Mouse (Mus musculus): ENCODE measurements at regions not wholly inside any gene's neighbourhood (a gene's known extent, or its start where the extent isn't known, plus 50 kb on each side); places are given as distances from the start of the nearest gene placed in this dataset.

DNA sequence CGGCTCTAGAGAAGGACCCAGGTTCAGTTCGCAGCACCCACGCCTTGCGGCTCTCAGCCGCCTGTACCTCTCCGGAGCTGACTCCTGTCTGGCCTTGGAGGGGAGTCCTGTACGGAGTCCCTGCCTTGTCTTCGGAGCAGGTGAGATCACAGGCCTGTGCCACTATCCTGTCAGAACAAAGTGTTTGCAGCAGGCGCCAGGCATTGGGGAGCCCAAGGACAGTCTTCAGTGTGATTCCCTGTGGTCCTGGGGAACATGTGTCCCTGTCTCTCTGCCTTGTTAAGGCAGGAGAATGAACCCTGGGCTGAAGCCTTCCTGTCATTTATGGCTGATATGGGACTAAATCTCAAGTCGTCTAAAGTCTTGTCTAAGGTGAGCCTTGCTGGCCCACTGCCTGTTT is 176.5 kb downstream of the Vrk1 start:
- DNase-seq (ENCODE audit: low spot score in 2 of 2) = no peak

DNA sequence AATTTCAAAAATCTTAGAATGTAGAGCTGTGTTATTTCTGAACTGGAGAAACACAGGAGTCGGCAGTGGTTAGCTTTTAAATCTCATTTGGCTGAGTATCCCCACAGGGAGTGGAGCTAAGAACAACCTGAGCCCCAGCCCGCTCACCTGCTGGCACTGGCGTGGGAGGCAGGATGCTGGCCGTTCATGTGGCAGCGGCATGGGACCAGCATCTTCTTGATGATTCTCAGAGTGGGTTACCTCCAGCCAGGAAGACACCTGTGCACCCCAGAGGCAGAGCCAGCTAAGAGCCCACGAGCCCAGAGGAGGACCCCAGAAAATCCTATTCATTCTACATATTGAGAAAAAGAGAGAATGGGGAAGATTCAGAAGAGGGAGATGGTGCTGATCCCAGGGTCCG is 181.7 kb downstream of the Vrk1 start:
- no peak for DNase-seq (ENCODE audit: low spot score in 2 of 2)

DNA sequence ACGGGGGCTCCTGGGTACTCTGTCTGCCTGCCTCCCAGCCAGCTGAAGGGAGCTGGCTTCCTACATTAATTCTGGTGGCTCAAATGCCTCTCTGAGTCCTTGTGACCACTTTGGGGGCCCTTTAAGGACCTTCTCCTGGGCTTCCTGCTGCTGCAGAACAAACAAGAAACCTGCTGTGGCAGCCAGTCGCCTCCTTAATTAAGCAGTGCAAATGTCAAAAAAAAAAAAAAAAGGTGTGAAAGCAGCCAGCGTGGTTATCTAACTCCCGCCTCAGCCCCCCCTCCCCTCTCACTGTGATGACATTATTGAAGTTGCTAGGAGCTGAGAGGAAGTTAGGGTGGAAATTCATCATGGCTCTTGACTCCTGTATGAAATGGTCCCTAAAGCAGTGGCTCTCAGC is 189.3 kb downstream of the Vrk1 start:
- DNase-seq (ENCODE audit: low spot score in 2 of 2) = no peak

DNA sequence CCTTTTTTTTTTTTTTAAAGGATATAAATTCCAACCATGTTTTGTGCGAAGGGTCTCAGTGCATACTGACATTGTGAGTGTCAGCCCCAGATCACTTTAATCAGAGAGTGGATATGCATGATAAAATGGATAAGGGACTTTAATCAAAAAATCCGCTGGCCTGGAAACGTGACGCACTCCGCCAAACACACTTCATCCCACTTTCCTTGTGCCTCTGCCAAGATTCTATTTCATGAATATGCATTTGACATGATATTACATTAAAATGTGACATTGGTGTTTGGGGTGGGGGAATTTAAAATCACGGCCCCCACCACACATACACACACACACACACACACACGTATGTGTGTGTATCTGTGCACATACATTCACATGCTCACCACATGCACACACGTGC is 193.5 kb downstream of the Vrk1 start:
- no peak for DNase-seq (ENCODE audit: low spot score in 2 of 2)

DNA sequence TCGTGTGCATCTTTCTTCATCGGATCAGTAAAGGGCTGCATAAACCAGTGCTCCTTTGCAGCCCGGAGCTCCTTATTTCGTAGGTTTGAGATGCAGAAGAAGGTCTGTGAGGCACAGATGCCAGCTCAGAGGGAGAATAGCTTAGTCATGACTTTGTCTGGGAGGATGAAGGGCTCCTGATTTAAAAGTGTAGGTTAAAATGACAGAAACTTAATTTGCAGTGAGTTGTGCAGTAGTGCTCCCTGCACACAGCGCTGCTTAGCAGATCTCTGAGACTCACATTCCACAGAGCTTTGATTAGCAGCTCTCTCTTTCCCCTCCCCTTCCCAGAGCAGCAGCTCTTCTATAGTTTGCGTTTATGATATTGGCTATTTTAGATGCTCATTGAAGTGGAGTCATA is 200.9 kb downstream of the Vrk1 start:
- DNase-seq (ENCODE audit: low spot score in 2 of 2) = no peak

DNA sequence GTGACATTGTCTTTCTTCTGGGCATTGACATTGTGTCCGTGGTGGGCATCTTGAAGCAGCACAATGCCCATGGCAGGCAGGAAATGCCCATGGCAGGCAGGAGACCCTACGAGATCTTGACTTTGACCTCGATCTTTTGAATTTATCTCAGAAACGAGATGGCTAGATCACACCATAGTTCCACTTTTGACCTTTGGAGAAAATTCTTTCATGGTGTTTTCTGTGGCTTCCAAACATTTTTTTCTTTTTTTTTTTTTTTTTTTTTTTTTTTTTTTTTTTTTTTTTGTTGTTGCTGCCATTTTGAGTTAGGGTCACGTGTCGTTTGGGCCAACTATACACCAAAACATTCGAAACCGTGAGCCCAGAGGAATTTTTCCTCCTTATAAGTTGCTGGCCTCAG is 201.5 kb downstream of the Vrk1 start:
- DNase-seq (ENCODE audit: low spot score in 2 of 2) = no peak

DNA sequence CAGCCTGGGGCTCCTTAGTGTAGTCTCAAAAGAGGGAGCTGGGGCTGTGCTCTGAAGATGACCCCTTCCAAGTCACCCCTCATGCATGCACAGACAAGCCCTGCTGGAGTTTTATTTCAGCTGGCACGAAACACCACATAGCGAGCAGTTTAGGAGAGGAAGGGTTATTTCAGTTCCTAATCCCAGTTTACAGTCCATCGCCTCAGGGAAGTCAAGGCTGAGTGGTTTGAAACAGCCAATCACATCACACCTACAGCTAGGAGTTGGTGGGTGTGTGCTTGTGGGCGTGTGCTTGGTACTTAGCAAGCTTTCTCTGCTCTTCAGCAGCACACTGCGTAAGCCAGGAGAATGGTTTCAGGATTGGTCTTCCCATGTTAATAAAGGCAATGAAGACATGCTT is 202.4 kb downstream of the Vrk1 start:
- DNase-seq (ENCODE audit: low spot score in 2 of 2) = no peak

DNA sequence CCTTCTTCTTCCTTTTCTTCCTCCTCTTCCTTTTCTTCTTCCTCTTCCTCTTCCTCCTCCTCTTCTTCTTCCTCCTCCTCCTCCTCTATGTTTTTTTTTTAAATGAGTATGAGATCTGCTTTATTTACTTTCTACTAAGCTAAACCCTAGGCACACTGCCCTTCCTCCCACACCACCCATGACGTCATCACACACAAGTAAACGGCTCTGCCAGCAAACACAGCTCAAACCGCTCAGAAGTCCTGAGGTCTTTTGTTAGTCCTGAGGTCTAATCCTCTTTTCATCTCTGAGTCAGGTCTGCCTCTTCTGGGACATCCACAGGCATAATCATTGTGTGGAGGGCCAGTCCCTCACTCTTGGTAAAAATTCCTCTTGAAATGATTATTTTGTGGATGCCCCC is 210.0 kb downstream of the Vrk1 start:
- no peak for DNase-seq (ENCODE audit: low spot score in 2 of 2)

DNA sequence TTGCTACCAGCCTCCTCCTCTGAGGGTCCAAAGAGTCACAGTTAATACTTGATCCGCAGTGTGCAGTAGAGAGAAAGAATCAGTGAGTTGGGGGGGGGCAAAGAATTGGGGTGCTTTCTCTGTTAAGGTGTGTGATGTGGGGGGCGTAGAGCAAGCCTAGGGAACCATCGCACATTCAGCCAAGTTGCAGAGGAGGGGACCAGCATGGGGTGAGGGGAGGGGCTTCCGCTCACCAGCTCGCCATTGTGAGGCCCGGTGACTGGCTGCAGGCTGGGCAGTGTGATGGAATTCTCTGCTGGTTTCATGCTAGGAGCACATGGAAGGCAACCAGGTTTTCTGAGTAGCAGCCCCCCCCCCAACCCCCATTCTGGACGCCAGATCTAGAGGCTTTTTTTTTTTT is 216.2 kb downstream of the Vrk1 start:
- DNase-seq (ENCODE audit: low spot score in 2 of 2) = no peak

DNA sequence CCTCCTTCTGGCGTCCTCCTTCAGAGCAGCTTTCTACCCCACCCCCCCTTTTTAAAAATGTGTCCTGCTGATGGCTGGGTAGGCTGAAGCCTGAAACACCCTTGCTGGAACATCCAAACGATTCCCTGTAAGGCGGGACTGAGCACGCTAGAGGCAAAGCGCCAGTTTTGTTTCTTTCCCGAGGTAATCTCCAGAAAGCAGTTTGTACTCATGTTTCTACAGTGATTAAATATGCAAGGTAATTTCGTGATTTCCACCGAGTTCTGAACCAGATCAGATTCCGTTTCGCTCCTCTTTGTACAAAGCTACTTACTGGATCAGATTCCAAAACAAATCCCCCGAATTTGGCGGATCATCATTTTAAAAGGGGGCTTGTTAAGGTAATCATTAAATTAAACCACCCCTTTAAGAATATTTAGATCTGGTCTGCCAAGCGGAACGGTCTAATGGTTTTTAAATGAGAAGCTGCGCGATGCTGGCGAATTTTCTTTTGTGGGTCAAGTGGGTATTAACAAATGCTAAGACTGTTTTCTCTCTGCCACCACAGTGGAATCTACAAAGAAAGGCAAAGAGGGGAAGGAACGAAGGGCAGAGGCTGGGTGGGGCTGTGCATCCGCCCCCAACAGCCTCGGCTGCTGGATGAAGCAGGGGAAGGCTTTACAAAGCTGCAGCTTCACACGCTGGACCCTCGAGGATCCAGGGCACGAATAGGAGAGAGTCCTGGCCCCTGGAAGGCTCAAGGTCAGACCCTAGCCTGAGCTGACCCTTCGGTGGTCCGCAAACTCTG is 216.9 kb downstream of the Vrk1 start:
- no peak for DNase-seq (ENCODE audit: low spot score in 2 of 2)

DNA sequence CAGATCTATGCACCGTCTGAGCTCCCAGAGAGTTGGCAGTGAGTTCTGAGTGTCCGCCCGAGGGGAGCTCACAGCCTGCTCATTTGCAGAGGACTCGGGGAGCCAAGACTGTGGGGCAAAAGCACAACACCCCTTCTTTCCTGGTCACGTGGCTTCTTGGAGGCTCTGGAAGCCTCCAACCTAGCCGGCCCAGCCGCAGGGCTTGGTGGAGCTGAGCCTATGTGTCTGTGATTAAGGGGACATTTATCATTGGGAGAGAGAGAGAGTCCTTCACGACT is 217.5 kb downstream of the Vrk1 start:
- DNase-seq (ENCODE audit: low spot score in 2 of 2) = no peak

DNA sequence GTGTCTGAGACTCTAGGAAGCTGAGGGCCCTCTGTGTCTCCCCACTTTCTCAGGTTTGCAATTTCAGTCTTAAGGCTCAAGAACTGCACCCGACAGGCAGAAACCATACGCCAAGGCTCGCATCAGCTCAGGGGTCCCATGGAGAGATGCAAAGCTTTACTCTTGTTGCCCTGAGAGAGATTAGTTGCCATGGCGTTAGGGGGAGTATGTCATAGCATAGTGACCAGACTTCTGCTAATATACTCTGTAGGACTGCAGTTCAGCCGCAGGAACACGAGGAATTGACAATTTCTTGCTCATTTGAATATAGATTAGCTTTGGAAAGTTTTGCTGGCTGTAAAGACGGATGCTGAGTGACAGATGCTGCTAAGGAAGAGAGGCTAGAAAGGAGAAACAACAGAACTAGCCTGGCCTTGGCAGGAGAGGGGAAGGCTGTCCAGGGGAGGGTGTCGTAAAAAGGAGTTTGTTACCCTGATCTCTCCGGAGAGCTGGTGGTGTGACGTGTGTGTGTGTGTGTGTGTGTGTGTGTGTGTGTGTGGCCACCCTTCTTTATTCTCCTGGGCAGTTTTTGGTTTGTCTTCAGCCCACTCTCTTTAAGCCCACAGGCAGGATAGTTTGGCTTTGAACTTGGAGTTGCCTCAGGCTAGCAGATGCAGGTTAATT is 235.3 kb downstream of the Vrk1 start:
- no peak for DNase-seq (ENCODE audit: low spot score in 2 of 2)

DNA sequence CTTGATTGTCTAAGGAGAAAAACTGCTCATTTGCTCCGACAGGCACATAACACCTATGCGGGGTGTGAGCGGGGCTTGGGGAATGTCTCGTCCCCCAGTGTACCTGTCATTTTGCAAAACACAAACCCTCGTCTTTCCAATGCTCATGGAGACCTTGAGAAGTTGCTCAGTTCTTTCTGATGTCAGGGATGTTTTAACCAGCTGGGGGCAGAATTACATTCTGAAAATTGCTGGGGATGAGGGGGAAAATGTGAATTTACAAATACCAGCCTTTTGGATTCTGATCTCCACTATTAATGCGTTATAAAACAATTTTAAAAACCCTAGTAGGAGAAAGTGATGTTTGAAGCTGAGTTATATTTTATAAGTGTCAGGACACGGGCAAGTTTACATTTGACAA is 263.6 kb downstream of the Vrk1 start:
- DNase-seq (ENCODE audit: low spot score in 2 of 2) = no peak

DNA sequence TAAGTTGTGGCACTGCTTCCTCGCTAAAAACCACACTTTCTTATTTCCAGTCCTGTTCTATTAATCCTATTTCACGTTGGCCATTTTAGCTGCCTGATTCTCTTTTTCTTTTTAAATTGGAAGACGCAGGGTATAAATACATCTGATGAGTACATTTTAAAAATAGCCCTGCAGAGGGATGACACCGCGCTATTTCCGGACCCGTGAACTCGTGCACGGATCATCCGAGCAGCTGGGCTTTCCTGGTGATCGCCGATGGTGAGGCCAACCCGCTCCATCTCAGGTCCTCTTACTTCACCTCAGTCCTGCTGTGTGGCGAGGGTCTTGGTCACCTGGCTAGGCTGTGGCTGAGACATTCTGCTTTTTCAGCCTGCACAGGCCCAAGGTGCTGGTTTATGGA is 267.9 kb downstream of the Vrk1 start:
- no peak for DNase-seq (ENCODE audit: low spot score in 2 of 2)

DNA sequence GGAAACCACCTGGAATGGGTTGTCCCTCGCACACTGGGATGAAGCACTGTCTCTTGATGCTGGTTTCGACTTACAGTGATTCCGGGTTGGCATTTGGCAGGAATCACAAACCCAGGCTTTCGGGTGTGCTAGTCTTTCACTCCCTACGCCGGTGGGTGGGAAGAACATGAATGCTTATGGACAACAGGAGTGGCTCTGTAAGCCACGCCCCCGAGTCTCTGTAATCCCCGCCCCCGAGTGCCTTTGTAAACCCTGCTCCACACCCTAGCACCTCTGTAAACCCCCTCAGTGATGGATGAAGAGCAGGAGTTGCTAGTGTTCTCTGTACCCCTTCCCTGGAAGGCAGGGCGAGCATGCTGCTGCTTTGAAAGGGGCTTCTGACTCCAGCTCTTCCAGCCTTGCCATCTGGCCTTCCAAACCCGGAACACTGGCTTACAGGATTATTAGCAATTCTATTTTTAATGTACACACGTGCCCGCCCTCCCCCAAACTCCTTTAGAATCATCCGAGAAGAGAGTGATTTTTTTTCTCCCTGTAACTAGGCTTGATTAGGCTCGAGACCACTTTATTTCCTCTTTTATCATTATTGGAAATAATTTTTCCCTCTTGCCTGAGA is 272.6 kb downstream of the Vrk1 start:
- no peak for DNase-seq (ENCODE audit: low spot score in 2 of 2)

DNA sequence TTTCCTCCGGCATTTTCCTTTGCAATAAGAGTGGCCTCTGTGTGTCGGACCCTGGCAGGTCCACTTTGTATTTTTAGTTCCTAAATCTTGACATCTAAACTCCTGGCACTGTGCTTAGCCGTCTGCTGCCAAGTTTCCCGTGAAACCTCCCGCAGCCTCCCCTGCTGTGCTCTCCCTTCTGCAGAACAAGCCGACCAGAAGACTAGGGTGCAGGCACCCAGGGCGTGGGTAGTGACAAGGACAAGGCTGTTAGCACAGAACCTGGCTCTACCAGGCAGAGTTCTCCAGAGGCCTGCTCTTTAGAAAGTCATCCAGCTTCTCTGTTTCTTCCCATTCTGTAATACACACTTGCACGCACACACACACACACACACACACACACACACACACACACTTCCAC is 274.8 kb downstream of the Vrk1 start:
- DNase-seq (ENCODE audit: low spot score in 2 of 2) = no peak

DNA sequence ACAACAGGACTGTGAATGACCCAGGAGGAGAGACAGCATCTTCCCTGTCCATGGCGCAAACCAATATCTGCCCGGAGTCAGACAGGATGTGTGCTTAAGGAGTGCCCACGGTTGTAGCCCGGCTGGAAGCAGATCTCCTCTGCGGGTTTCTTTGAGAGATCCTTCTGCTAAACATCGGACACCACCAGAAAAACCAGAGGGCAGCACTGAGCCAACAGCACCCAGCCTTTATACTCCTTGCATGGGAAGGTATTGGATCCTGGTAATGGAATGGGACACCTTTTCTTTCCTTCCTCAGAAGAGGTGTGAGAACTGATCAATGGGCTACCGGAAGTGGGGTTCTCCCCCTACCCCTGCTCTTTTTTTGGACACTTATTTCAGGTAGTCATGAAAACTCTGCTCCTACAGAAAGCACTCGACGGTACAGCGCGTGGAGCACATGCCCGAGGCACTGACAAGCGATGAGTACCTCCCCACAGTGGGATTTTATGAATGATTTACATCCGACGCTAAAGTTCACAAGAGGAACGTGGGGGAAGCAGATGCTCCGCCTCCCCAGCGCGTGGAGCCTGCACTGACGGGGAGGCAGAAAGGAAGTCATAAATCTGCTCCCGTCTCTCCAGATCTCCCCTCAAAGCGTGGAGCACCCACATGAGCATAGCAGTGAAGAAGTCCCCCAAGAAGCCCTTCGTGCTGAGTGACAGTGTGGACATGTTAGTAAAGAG is 278.9 kb downstream of the Vrk1 start:
- no peak for DNase-seq (ENCODE audit: low spot score in 2 of 2)

DNA sequence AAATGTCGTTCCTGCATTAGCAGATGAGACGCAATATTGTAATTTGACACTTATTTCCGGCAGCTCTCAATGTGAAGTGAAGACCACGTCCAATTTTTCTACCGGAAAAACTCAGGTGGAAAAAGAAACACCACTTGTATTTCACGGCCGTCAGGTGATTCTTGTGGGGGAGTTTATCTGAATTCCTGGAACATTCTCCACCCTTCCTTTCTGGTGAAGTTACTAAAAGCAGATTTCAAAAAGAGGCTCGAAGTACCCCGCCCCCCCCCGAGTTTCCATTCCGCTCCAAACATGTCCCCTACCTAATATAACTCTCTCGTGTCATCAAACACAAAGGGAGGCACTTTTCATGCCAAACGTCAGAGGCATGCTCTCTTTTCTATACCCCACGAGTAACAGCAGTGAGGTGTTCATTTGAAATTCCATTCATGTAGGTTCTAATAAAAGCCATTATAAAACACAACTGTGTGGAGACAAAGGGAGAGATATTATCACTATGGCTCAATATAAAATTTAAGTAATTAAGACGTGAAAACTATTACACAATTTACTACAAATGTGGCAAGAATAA is 281.5 kb downstream of the Vrk1 start:
- DNase-seq (ENCODE audit: low spot score in 2 of 2) = no peak

DNA sequence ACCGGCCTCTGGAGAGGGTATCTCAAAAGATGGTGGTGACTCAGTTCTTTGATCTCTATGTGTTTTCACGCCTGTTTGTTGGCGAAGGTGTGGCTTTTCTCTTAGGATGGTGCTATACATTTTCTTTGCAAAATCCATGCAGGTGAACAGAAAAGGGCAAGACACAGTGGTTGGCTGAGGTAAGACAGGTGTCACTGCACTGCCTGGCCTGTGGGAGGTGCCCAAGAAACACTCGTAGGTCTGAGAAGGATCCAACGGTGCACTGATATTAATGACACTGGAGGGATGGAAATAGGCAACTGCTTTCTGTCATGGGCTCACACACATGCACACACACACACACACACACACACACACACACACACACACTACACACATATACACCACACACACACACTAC is 283.1 kb downstream of the Vrk1 start:
- DNase-seq (ENCODE audit: low spot score in 2 of 2) = no peak

DNA sequence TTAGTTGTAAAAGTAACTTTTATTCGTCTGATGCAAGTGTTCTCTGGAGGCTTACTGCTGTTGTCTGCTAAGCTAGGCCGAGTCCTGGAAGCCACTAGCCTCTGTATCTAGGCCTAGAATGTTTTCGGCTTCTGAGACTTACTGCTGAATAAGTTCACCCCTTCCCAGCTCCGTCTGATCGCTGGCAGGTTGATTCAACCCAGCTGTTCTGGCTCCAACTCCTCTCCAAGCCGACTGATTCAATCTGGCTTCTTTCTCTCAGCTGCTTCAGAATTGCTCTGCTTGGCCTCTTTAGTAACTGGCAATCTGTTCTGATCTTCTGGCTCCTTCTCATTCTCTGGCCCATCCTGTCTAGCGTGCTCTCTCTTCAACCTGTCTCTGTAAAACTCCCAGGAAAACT is 285.6 kb downstream of the Vrk1 start:
- DNase-seq (ENCODE audit: low spot score in 2 of 2) = no peak

DNA sequence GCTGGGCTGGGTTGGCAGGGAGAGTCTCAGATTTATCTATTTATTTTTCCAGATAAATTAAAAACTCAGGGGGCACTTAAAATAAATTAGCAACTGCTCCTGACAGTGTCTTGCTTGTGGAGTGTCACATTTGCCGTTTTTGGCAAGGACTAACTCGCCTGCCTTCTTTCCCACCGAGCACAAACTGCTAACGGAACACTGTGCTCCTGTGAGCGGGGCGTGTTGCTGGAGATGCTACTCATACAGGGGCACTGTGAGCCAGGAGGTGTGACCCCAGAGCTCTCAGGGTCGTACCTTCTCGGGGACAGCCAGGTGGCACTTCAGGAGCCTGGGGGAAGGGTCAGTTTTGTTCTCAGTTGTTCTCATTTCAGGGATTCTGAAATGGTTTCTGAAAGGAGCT is 292.6 kb downstream of the Vrk1 start:
- no peak for DNase-seq (ENCODE audit: low spot score in 2 of 2)

DNA sequence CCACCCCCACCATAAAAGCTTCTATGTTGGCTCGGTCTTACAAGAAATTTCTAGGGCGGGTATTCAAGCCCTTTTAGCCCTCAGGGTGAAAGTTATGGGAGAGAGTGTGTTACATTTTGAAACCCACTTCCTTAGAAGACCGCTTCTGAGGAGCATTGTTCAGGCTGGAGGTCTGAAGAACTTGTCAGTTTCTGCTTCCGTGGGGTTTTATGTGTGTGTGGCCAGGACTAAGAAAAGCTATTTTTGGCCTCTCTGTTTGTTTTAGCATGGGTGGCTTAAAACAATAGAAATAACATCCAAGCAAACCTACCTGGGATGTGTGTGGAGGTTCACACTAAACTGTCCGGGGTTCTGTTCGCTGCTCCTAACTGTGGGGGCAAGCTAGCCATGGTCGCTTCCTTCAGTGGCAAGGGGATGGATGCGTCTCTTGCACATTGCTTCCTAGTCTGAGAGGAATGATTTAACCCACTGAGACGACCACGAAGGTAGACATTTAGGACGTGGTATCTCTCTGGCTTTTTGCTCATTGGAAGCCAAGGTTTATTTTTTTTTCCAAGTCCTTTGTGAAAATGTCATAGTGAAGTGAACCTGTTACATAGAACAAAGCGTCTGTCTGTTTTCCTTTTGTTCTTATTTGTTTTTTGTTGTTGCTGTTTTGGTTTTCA is 298.4 kb downstream of the Vrk1 start:
- no peak for DNase-seq (ENCODE audit: low spot score in 2 of 2)
